Mouse (Mus musculus) heart, postnatal 14 days (tissue): ENCODE measurements at regions not wholly inside any gene's neighbourhood (a gene's known extent, or its start where the extent isn't known, plus 50 kb on each side); places are given as distances from the start of the nearest gene placed in this dataset.

Experiments
- DNase-seq, 2 experiments: peaks; one replicate each; pipeline ENCODE4 v3.0.0; 2021 to 2022
- intact Hi-C: fragments of 180-260 bp; cut with DNase I; formaldehyde crosslinking; loops from one replicate; pipeline ENCODE4 v1.15.1; 2025

DNA sequence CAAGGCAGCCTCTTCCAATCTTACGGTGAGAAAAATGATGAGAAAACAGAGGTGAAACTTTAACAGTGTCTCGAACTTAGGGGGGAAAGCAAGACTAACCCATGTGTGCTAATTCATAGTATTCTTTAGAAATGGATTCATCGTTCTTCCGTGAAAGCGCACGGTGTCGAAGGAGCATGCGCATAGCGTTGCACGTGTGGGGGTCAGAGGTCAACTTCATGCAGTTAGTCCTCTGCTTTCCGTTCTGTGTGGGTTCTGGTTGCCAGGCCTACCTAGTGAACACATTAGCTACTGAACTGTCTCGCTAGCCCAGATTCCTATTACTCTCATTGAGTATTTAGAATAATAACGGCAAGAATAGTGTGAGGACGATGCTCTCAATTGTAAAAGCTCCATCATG is 74.7 kb upstream of the Kcnk2 start:
- intact Hi-C loops, result no loop called here
- DNase-seq, result no peak

DNA sequence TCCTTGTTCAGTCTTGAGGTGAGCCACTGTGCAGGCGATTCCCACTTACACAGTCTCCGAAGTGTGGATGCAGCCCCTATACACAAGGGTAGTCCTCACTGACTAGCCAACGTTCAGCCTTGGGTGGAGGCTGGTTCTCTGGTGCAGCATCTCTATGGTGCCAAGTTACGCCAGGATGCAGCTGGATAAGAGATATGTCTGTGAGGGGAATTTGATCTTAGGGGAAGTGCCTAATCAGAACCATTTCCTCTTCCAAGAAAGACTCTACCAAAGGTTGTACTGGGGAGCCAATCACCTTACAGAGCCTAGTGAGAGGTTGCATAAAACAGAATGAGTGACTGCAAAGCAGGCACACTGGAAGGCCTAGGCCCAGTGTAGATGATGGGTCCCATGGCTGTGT is 71.0 kb upstream of the Kcnk2 start:
- no peak for DNase-seq
- intact Hi-C loops, result no loop called here

DNA sequence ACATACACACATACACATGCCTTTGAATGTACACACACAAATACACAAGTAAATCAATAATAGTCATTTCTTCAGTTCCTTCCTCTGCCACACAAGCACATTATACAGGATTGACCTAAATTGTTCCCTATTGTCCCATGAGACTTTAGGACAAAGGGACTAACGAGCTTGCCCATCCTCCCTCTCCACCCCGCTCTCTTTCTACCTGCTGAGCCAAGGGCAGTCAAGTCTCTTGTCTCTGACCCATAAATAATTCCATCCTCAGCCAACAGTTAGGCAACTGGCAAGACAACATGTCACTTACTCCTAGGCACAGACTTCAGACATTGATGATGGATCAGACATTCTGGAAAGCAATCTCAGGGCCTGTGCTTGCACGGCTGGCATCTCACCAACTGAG is 56.3 kb upstream of the Kcnk2 start:
- no peak for DNase-seq
- intact Hi-C loops, result no loop called here
